Mouse (Mus musculus) right cerebral cortex, postnatal 14 days (tissue): ENCODE data around the gene Mpdz.

Experiments used
- DNase-seq: peaks from one replicate; pipeline ENCODE4 v3.0.0; 2022

The Mpdz gene

DNA sequence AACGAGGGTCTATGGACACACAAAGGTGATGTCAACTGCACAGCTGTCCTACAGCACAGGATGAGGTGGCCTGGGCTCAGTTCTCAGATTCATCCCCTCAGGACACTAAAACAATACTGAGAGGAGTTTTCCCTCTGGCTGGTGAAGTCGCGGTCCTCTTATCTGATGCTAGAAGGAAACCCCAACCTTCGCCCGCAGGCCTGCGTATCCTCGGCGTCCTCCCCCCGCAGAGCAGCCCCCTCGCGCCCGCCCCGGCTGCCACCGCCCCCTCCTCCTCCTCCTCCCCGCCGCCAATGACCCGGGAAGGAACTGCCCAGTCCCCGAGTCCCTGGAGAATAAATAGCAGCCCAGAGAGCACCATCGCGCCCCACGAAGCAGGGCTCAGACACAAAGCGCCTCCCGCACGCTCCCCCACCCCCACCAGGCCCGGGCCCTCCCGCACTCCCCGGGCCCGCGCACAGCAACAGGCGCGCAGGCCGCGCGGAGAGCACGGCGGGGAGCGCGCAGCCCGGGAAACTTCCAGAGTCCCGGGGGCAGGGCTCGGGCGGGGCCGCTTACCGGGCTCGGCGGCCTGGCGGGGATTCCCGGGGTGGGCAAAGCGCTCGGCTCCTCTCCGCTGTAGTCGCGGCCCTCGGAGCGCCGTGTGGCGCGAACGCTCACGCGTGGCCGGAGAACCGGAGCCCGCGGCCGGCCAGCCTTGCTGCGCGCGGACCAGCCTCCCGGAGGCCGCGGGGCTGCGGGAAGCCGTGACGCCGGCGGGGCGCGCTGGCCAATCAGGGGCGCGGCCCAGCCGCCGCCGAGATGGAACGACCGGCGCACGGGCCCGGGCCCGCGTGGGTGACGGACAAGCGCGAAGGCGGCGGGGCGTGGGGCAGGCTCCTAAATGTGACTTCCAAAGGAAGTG lies at the start of gene Mpdz:
TSS of gene Mpdz (minus strand) at position 738 of the 904 bp plus-strand sequence.
- DNase-seq: peak; percentile 58

DNA sequence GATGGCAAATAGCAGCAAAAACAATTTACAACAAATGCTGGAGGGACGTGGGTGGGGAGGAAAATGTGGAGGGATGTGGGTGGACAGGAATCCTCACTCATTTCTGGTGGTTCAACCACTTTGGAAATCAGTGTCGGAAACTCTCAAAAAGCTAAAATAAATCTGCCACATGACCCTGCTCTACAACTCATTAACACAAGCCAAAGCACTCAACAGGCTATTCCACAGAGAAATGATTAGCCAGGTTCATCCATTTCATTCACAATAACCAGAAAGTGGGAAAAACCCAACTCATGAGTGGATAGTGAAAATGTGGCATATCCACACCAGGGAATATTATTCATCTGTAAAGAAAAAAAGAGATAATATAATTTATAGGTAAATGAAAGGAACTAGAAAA lies 47.9 kb upstream of the Mpdz start:
- DNase-seq: no peak

DNA sequence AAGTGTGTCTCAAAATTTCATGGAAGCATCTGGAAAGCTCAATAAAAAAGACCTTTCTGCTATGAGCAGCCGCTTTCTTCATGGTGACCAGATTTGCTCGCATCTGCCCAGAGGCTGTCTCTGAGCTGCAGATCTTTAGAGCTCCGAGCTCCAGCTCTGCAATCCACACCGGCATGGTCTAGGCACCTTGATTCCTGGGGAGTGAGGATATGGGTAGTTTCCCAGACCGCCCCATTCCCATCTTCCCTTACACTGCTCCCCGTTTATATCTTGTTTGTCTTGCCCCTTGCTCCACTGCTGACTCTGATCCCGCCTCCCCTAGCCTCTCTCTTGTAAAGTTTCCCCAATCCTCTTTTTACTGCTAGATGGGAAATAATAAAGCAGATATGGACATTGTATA lies 42.0 kb upstream of the Mpdz start:
- no peak for DNase-seq

DNA sequence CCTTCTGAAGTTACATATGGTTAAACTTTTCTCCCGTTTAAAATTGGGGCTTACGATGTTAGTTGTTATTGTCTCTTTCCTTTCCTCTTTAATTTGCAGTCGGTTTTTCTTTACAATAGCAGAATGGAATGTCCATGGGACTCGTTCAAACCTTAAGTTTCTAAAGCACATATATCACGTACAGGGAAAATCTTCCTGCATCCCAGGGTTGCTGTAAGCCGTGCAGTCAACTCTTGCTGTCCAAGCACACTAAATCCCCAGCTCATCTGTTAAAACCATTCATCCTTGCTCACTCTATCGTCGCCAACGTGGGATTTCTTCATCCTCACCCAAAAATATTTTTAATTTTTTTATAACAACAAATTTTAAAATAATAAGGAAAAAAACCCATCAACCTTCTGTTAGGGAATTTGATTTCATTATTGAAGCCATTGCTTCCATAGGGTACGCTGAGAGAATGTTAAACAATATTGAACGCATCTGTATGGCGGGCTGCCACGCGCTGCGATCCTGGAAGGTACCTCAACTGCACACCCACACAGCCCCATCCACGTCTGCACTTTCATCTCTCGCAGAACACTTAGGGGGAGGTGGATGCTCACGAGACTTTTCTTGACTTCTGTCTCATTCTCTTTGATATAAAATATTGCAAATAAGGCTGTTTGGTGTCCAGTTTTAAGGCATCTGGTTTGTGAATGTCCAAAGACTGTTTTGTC lies 41.4 kb upstream of the Mpdz start:
- DNase-seq: no peak

DNA sequence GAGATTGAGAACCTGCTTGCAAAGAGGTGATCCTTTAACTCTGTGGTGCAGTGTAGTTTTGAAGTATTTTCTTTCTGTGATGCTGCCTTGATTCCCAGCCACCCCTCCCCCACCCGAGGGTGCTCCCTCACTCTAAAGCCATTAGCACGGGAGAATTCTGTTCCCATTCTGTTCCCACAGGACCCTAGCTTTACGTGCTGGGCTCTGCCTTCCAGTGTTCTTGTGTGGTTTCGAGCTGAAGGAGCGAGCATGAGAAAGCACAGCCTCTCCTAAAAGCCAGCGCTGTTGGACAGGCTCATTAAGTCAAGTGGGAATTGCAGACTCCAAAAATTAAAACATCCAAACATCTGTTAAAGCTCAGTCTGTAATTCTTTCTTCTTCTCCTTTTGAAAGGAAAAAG lies 40.5 kb upstream of the Mpdz start:
- DNase-seq: no peak

DNA sequence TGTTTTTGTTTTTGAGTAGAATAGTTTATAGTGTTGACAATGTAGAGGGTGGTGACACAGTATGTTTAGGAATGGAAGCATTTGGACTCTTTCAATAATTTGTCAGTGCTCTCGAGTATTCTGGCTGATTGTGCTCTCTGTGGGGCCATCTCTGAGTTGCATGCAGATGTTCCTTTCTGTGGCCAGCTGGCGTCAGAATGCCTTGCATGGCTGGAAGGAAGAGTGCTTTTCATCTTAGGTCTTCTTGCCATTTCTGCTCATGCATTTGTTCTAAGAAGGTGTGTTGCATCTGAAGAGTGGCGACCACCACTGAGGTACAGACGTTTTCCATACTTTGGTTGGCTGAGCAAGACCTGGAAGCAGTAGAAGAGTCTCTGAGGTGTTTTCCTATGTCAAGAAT lies 24.2 kb upstream of the Mpdz start:
- DNase-seq: no peak

DNA sequence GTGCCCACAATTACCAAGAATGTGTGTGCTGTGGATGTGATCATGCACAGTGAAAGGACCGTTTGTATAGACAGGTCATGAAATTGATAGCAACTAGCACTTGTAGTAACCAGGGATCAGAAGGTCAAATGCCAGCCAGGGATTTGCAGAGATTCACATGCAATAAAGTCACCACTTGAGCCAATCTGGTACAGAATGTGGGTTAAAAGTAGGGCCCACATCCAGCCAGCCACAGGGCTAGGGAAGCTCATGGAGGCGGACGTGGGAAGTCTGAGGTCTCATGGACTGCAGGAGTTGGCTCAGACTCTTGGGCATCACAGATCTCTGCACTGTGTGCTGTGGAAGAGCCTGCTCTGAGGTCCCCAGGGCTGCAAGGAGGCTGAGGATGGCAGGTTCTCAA lies 22.6 kb upstream of the Mpdz start:
- DNase-seq: no peak

- no peak for DNase-seq
These were observed 19.6 kb upstream of the Mpdz start for GRCm38 (mm10) chr4:81462253-81462652.

- no peak for DNase-seq
These were observed 16.3 kb upstream of the Mpdz start for GRCm38 (mm10) chr4:81458921-81459320.

GRCm38 (mm10) chr4:81453806-81454205 lies 11.2 kb upstream of the Mpdz start:
- DNase-seq: no peak

DNA sequence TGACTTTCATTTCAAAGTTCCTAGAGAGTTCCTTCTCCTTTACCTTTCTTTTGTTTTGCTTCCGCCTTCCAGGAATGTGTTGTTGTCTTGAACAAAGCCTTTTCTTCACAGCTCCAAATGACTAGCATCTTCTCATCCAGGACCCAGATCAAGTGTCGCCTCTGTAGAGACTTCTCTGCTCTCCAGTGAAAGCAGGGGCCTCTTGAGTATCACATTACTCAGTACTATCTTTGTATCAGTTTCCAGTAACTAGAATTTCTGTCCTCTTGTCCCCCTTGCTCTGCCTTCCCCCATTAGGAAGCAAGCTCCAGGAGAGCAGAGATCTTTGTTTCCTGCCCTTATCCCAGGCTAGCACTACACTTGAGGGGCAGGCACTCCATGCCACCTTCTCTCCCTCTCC lies 9.6 kb upstream of the Mpdz start:
- DNase-seq: no peak

DNA sequence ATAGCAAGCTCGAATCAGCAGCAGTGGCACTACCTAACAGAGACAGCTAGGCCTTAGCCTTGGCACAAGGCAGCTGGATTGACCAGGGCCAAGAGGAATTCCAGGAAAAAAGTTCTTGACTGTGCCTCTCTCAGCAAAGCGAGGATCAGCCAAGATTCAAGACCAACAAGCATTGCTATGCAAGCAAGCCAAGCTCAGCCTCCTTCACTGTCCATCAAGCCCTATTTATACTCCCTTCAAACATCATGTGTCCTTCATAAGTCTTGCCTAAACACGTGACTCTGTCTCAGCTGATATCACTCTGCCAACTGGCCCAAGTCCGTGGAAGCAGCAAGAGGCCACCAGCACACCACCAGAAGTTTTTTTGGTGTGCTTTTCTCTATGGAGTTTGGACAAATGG lies 6.8 kb upstream of the Mpdz start:
- no peak for DNase-seq

- no peak for DNase-seq
These were observed 951 bp upstream of the Mpdz start for GRCm38 (mm10) chr4:81443566-81443965.

DNA sequence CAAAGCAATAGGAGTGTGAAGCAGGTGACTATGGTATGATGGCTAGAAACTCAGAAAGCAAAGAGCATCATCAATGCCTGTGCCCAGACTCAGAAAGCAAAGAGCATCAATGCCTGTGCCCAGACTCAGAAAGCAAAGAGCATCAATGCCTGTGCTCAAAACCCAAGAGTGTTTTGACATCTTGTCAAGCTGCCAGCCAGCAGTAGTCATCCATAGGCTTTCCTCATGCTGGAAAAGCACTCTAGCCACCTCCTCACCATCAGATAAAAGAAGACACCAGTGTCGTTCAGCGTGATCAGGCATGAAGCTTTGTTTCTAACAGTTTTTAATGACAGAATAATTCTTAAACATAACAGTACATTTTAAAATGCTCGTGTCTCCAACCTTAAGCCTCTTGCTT lies 8.7 kb downstream of the Mpdz start:
- no peak for DNase-seq

GRCm38 (mm10) chr4:81430826-81431225 lies 11.8 kb downstream of the Mpdz start:
- DNase-seq: no peak

DNA sequence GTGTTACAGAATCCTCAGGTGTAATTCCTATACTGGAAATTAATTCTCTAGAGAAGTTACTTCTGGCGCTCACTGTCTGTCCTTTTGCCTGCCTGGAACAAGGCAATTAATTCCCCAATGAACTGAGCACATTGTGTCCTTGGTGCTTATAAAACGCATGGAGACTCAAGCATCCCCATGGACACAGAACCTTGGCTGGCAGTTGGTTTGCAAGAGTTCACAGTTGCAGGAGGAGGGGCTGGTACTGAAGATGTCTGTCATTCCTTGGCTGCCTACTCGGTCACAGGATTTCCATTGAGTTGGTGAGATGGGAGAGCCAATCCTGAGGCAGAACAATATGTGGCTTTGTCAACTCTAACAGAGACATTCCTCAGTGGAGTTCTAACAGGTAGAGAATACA lies 12.5 kb downstream of the Mpdz start:
- DNase-seq: no peak

- no peak for DNase-seq
These were observed 12.9 kb downstream of the Mpdz start for GRCm38 (mm10) chr4:81429670-81430069.

- no peak for DNase-seq
These were observed 19.1 kb downstream of the Mpdz start for GRCm38 (mm10) chr4:81423556-81423955.

DNA sequence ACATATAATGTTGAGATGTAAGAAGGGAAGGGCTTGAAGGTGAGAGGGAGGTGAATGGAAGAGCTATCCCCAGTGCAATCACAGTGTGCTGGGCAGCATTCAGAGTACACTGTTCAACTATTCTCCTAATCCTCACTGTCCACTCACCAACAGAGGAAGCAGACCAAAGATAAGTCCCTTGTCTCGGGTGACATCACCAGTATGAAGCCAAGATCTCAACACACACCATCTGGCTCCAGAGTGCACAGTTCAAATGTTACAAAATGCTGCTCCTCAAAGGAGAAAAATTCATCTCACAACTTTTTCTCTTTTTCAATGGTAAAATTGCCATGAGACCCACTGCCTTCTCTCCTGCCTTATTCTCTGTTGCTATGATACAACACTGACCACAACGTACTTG lies 21.0 kb downstream of the Mpdz start:
- DNase-seq: no peak

- DNase-seq: no peak
These were observed 27.1 kb downstream of the Mpdz start for GRCm38 (mm10) chr4:81415324-81416026.

GRCm38 (mm10) chr4:81414684-81415323 lies 27.8 kb downstream of the Mpdz start:
- no peak for DNase-seq

GRCm38 (mm10) chr4:81396883-81397282 lies 45.7 kb downstream of the Mpdz start:
- DNase-seq: no peak

GRCm38 (mm10) chr4:81392869-81393268 lies 49.7 kb downstream of the Mpdz start:
- no peak for DNase-seq
